Mouse (Mus musculus) CH12.LX (cell line): ENCODE data around the gene Rbms1.

Experiments
- BHLHE40 ChIP-seq: IDR thresholded peaks from 2 replicates; pipeline ENCODE4 v1.6.1; 2011; ENCODE audit warnings: mild to moderate bottlenecking, low read depth, low read length, improper control_type of control experiment
- CHD1 ChIP-seq: IDR thresholded peaks from 2 replicates; pipeline ENCODE4 v1.6.1; 2012; ENCODE audit warnings: low read depth, low read length, improper control_type of control experiment, inconsistent platforms
- CHD2 ChIP-seq: IDR thresholded peaks from 2 replicates; pipeline ENCODE4 v1.6.1; 2011; ENCODE audit warnings: low read length, improper control_type of control experiment
- CTCF ChIP-seq, 2 experiments: IDR thresholded peaks in 1 of 2; conservative IDR thresholded peaks in 1 of 2; 2 replicates each; pipeline ENCODE4 v1.5.1; 2011 to 2012; ENCODE audit warnings: low read depth in 2 of 2, low read length in 2 of 2, improper control_type of control experiment in 1 of 2, inconsistent platforms in 1 of 2, mild to moderate bottlenecking in 1 of 2, moderate library complexity in 1 of 2
- EP300 ChIP-seq: IDR thresholded peaks from 2 replicates; pipeline ENCODE4 v1.6.1; 2011; ENCODE audit warnings: low read length, improper control_type of control experiment
- HCFC1 ChIP-seq: IDR thresholded peaks from 2 replicates; pipeline ENCODE4 v1.6.1; 2012; ENCODE audit warnings: low read depth, mild to moderate bottlenecking, inconsistent platforms, low read length, improper control_type of control experiment
- MAX ChIP-seq: IDR thresholded peaks from 2 replicates; pipeline ENCODE4 v1.6.1; 2011; ENCODE audit warnings: low read length, improper control_type of control experiment
- PAX5 ChIP-seq: IDR thresholded peaks from 2 replicates; pipeline ENCODE4 v1.6.1; 2012; ENCODE audit warnings: low read length, inconsistent platforms, mixed read lengths

- TF ChIP-seq PAX5 (no peak), MAX (no peak), CHD1 (no peak), CHD2 (no peak), EP300 (no peak), BHLHE40 (no peak), HCFC1 (no peak), CTCF (conservative IDR thresholded peaks at IDR 0.05 in 1 of 2, IDR thresholded peaks at IDR 0.05 in 1 of 2; ENCODE audit: low read depth in 2 of 2, low read length in 2 of 2) (no peak)
These were observed 124.1 kb downstream of the Rbms1 start for GRCm38 (mm10) chr2:60838856-60839255.
